Mouse (Mus musculus): ENCODE data around the gene Ubl7.
A peak's percentile ranks its signal among the peaks of the same experiment; 100 is the strongest.
"Not testable (repeated sequence)": the region's sequence is repeated elsewhere in the genome, so short reads cannot be mapped to it uniquely, and the experiment has no call there.

Gene Ubl7

GRCm38 (mm10) chr9:57910254-57911160, at the start of gene Ubl7:
Gene Ubl7 (plus strand): TSS chr9:57910979.
- DNase-seq: peak; percentile 94

GRCm38 (mm10) chr9:57861951-57862471, 48.8 kb upstream of the Ubl7 start:
- peak; percentile 46 for DNase-seq

GRCm38 (mm10) chr9:57864336-57864735, 46.4 kb upstream of the Ubl7 start:
- DNase-seq: peak; percentile 35

GRCm38 (mm10) chr9:57866530-57866929, 44.2 kb upstream of the Ubl7 start:
- DNase-seq: no peak

- no peak for DNase-seq
Observed at GRCm38 (mm10) chr9:57867236-57867635, 43.5 kb upstream of the Ubl7 start.

- DNase-seq: no peak
Observed at GRCm38 (mm10) chr9:57867880-57868279, 42.9 kb upstream of the Ubl7 start.

GRCm38 (mm10) chr9:57868767-57869166, 42.0 kb upstream of the Ubl7 start:
- no peak for DNase-seq

GRCm38 (mm10) chr9:57870273-57870816, 40.4 kb upstream of the Ubl7 start:
- no peak for DNase-seq

GRCm38 (mm10) chr9:57874134-57874533, 36.6 kb upstream of the Ubl7 start:
- DNase-seq: no peak

GRCm38 (mm10) chr9:57874994-57875393, 35.8 kb upstream of the Ubl7 start:
- DNase-seq: no peak

GRCm38 (mm10) chr9:57879213-57879612, 31.6 kb upstream of the Ubl7 start:
- DNase-seq: no peak

GRCm38 (mm10) chr9:57880278-57880677, 30.5 kb upstream of the Ubl7 start:
- no peak for DNase-seq

GRCm38 (mm10) chr9:57881781-57882180, 29.0 kb upstream of the Ubl7 start:
- not testable (repeated sequence) for DNase-seq

- DNase-seq: no peak
Observed at GRCm38 (mm10) chr9:57883413-57883812, 27.4 kb upstream of the Ubl7 start.

- DNase-seq: peak; percentile 63
Observed at GRCm38 (mm10) chr9:57888119-57888518, 22.7 kb upstream of the Ubl7 start.

- no peak for DNase-seq
Observed at GRCm38 (mm10) chr9:57900478-57900877, 10.3 kb upstream of the Ubl7 start.

- DNase-seq: no peak
Observed at GRCm38 (mm10) chr9:57901197-57901596, 9.6 kb upstream of the Ubl7 start.

- DNase-seq: no peak
Observed at GRCm38 (mm10) chr9:57901601-57902000, 9.2 kb upstream of the Ubl7 start.

GRCm38 (mm10) chr9:57902132-57902531, 8.6 kb upstream of the Ubl7 start:
- no peak for DNase-seq

GRCm38 (mm10) chr9:57903589-57904249, 7.1 kb upstream of the Ubl7 start:
- DNase-seq: no peak

- no peak for DNase-seq
Observed at GRCm38 (mm10) chr9:57904250-57904644, 6.5 kb upstream of the Ubl7 start.

- DNase-seq: no peak
Observed at GRCm38 (mm10) chr9:57907206-57907605, 3.6 kb upstream of the Ubl7 start.

- DNase-seq: no peak
Observed at GRCm38 (mm10) chr9:57912571-57912970, 1.8 kb downstream of the Ubl7 start.
